Mouse (Mus musculus) cortical plate, adult 2 months (tissue): ENCODE results near the gene Dnmt1.

Experiments
- CTCF ChIP-seq: fragments of 200-500 bp; IDR thresholded peaks from 2 replicates; pipeline ENCODE4 v1.5.1; 2011; ENCODE audit warnings: mild to moderate bottlenecking, control low read depth, low read length; ENCODE audit not compliant: insufficient read depth; ENCODE audit errors: extremely low read depth
- POLR2A ChIP-seq: fragments of 200-500 bp; IDR thresholded peaks from 2 replicates; pipeline ENCODE4 v1.6.1; 2011; ENCODE audit warnings: mild to moderate bottlenecking, low read length, control low read depth; ENCODE audit not compliant: insufficient read depth; ENCODE audit errors: extremely low read depth

DNA sequence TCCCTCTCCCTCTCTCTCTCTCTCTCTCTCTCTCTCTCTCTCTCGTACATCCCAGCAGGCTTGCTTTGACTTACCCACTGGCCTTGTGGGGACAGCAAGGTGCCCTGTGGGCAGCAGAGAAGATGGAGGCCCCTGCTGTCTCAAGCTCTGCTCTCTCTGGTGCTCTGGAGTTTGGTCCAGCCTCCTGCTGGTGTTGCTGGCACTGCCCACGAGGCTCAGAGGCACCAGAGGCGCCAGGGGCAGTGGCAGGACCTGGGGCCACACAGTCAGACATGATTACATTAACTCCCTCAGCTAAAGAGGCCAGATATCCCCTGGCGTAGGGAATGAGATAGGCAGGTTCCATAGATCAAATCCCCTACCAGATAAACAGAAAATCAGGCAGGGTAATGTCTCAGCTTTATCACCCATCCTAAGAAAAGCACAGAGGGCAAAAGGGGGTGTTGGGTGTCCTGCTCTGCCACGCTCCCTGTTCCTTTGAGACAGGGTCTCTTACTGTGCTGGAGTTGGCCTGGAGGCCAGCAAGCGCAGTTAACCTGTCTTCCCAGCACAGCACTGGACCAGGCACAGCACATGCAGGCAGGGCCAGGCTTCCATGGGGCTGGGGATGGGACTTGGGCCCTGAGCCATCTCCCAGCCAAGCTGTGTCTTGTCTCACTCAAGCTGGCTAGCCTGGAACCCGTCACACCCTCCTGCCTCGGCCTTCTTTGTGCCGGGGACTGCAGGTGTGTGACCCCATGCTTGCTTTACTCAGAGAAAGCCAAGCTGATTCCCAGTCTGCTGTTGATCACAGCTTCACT is 83.2 kb downstream of the Dnmt1 start:
- no peak for TF ChIP-seq CTCF
- TF ChIP-seq POLR2A: no peak
